Mouse (Mus musculus) T-helper 2 cell (primary cell): ENCODE results near the gene Camkmt.

ENCODE experiments used
- in situ Hi-C: fragments of 300-600 bp; cut with MboI, MseI; formaldehyde crosslinking; loops from one replicate; pipeline ENCODE4 v1.15.1; 2025; ENCODE audit warnings: high pct_unique_total_duplicates

Camkmt gene

DNA sequence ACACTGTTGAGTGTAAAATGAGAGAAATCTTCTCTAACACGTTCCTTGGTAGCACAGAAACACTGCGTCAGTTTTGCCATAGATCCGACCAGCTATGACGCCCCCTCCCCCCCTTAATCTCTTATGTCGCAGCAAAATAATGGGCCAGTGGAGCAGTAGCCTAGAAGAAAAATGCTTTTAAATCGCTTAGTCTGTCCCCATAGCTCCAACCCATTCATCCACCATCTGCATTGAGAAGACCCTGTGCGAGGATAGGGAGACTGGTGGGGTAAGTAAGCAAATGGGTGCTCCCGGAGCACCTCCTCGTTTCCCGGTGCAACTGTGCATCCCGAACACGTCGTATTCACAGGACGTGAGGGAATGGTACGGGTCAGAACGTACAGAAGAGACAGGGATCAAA is 731 bp upstream of the Camkmt start:
- in situ Hi-C loops, result no loop called here

DNA sequence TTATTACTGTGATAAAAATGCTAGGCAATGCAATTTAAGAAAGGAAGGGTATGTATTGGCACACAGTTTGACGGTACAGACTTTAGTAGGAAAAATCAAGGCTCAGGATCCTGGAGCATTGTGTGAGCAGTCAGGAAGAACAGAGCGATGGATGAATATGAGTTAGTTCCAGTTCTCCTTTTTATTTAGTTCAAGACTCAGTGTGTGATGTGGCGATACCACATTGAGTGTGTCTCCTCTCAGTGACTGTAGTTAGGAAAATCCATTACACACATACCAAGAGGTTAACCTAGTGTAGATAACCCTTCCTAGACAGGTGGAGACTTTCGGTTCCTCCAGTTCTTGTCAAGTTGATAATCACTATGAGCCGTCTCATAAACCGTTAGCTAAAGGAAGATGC is 1.4 kb downstream of the Camkmt start:
- in situ Hi-C loops, result no loop called here

DNA sequence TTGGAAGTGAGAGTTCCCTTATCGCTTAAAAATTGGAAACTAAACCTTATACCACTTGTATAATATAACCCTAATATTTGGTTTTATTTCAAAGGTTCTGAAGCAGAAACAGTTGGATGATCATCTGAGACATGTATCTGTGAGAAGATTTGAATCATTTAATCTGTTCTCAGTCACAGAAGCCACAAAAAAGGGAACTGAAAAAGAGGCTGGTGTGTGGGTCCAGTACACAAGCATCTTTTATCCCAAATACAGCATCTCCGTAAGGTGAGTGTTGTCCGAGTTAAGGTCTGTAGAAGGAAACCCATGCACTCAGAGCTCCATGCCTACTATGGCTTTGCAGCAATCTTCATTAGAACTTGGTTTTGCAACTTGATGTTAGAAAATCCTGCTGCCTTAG is 6.0 kb downstream of the Camkmt start:
- in situ Hi-C loops, result no loop called here

DNA sequence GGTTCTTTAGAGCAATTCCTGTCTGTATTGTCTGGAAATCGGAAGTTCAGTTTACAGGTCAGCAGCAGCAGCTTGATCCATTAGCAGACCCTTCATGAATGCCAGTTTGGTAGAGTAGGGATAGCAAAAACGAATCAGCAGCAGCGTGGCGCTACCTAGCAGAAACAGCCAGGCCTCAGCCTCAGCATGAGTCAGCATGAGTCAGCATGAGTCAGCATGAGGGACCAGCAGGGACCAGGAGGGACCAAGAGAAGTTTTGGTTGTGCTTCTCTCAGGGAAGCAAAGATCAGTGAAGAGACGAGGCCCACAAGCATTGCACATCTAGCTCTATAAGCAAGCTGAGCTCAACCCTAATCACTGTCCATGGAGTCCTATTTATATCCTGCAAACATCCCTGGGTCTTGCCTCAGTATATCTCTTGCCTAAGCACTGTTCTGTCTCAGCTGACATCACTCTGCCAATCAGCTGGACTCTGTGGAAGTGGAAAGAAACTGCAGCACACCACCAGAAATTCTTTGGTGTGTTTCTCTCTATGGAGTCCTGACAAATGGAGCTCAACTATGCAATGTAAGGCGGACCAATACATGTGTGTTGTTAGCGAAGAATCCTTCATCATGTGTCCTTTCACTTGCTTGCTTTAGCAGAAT is 8.4 kb downstream of the Camkmt start:
- in situ Hi-C loops, result no loop called here

DNA sequence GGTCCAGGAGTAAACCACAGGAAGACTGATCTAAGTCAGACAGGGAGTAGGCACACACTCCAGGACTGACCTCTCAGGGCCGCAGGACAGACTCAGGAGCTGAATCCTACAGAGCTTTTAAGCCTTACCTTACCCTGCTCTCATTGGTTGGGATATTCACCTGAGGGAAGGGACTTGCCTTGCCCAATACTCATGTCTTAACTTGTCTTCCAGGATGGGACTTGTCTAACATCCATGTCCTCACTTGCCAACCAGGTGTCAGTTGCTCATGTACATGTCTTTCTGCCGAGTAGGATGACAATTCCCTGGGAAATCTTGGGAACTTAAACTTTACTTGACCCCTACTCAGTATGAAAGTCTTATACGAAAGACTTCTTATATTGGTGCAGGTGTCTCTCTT is 9.9 kb downstream of the Camkmt start:
- in situ Hi-C loops, result loop anchor here (5.0 kb wide), 1 partner anchor 58 kb away; no protein-coding TSS in a partner anchor

DNA sequence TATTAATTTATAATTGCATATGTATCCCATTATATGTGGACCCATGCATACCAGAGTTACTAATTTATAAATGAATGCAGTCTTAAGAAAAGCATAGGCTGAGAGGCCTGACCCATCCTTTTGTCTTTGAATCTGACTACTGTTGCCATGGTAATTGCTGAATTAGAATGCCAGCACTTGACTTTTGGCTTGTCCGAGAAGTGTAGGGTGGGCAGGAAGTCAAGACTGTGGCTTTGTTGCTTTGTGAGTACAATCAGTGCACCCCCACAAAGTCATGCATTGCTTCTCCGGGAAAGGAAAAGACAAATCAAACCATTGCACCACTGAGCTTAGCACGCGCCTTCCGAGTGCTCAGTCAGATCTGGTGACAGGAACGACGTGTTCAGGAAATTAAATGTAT is 11.4 kb downstream of the Camkmt start:
- in situ Hi-C loops, result loop anchor here (5.0 kb wide), 1 partner anchor 59 kb away; no protein-coding TSS in a partner anchor

DNA sequence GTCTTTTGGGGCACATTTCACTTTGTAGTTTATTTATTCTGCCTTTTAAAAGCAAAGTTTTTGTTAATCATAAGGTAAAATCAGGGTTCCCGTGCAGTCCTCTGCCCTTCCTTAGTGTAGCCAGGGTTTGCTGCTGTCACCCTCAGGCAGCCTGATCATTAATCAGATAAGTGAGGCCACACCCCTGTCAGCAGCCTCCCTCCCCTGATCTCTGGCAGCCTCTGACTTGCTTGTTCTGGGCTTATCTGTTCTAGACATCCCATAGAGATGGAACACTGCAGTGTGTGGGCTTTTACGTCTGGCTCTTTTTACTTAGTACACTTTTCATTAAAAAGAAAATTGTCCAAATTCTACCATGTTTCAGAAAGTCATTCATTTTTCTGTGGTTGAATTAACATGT is 13.0 kb downstream of the Camkmt start:
- in situ Hi-C loops, result loop anchor here (5.0 kb wide), 1 partner anchor 61 kb away; no protein-coding TSS in a partner anchor

DNA sequence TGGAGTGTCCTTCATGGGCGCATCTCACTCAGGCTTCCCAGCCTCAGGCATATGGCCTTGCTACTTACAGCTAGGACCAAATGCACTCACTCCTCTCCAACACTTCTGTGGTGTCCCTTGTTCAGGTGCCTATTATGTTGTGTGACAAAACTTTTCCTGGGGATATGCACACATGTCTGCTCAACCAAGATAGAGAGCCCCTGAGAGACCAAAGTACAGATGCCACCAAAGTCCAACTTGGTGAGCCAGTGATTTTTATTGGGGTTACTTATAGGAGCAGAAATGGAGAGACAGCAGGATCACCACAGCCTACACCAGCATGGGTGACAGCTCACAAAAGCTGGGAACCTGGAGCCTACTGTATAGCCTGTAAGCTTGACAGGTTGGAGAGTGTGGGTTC is 20.3 kb downstream of the Camkmt start:
- in situ Hi-C loops, result no loop called here

DNA sequence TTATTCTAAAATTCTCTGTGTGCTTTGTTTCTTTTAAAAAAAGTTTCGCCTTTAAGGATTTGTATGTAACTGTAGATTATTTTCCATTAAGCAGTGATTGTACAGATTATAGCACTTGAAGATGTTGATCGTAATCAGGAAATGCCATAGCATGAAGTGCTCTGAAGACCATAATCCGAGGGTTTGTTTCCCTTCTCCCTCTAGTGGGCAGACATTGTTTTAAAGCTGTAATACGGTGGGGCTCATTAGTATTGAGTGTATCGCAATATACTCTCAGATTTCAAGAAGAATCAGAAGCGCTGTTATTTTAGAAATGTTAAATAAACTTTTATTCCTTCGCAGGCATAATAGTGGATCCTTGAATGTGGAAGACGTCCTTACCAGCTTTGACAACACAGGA is 23.1 kb downstream of the Camkmt start:
- in situ Hi-C loops, result no loop called here

DNA sequence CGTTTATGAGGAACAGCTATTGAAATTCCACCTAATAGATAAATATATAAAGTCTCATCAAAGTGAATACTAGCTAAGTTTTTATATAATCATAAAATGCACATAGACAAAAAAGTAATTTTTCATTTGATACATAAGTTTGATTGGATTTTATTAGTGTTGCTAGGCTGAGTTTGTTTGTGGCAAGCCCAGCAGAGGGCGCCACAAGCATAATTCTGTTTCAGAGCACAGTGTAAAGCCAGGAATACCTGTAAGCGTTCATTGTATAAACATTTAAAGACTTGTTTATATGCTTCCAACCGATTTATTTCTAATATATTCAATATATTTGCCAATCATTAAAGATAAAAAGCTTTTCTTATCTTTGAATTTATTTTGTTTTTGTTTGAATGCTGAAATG is 26.3 kb downstream of the Camkmt start:
- in situ Hi-C loops, result loop anchor here (5.0 kb wide), 1 partner anchor 516 kb away; no protein-coding TSS in a partner anchor

DNA sequence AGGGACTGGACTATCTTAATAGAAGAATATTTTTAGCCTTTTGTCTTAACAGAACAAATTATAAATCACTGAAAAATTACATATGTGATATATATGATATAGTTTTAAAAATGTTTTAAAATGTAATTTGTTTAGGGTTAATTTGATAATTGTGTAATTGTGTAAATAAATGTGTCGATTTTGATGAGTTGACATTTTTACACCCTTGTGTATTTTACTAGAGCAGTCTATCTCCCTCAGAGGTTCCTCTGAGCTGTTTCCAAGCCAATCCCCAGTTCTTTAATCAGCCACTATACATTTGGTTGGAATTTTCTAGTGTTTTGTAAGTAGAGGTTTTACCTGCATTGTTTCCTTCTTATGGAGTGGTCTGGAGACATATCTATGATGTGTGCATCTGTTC is 48.0 kb downstream of the Camkmt start:
- in situ Hi-C loops, result no loop called here

DNA sequence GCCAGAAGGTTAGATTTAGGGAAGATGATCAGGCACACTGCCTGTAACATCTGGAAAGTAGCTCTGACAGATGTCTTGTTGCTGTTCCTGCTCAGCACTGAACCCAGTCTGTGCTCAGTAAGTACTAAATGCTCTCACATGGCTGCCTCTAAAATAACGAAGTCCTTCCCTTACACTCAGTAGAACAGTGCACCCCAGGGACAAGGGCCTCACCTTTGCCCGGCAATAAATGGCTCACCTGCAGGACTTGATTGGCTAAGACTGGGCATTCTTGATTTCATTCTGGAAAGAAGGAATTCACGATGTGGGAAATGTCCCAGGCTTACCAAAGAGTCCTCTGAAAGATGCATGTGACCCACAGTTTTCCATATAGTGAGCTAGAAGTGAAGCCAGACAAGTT is 51.3 kb downstream of the Camkmt start:
- in situ Hi-C loops, result no loop called here

DNA sequence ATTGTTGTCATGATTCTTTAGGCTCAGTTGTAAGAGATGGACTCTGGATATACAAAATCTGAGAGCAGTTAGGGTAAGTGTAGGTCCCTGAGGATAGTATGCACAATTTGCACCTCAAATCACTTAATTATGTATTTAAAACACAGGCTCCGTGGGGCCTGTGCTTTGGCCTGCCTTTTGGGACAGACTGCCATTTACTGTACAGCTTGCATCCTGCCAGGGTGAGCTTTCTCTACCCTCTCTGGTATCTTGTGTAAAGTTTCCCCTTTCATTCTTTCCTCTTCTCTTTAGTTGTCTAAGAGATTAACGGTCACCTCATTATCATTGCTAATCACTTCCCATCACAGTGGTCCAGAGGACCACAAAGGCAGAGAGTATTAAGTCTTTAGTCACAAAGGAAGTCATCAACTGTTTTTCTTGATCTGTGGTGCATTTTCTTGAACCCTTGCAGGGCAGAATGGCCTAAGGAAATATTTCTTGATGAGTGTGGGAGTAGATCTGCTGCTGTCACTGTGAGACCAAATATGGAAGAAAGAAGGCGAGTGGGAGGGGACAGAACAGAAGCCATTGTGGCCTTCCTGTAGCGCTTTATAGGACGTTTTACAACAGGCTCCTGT is 52.3 kb downstream of the Camkmt start:
- in situ Hi-C loops, result no loop called here

DNA sequence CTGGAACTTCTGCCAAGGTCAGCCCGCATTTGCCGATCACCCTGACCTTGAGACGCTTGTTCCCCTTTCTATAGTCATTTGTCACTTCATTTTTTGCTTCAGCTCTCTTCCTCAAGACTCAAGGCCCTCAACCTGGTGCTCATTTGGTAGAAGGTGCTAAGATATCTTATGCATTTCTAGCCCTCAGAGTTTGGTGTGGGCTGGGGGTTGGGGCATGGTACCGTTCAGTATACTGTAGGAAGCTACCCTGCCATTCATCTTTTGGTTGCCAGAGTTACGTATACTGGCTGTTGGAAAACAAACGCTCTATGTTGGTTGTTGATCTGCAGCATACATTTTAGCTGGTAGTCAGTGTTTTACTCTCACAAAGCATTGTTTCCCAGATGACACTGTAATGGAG is 53.8 kb downstream of the Camkmt start:
- in situ Hi-C loops, result no loop called here

DNA sequence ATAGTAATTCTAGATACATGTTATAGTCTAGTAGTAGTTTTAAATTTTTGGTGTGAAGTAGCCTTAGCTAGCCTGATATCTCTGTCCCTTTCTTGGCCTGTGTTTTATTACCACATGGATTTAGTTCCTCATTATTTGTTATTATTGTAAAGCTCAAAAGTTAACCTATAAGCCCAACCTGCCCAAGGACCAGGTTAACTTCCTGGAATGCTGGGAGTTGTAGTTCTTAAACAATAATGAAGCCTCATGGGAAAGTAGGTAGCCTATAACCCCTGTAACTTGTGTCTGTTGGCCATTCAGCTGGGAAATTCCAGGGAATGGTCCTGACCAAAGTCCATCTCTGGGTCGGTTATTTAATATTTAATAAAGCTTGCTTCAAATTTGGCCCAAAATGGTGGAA is 58.0 kb downstream of the Camkmt start:
- in situ Hi-C loops, result no loop called here

DNA sequence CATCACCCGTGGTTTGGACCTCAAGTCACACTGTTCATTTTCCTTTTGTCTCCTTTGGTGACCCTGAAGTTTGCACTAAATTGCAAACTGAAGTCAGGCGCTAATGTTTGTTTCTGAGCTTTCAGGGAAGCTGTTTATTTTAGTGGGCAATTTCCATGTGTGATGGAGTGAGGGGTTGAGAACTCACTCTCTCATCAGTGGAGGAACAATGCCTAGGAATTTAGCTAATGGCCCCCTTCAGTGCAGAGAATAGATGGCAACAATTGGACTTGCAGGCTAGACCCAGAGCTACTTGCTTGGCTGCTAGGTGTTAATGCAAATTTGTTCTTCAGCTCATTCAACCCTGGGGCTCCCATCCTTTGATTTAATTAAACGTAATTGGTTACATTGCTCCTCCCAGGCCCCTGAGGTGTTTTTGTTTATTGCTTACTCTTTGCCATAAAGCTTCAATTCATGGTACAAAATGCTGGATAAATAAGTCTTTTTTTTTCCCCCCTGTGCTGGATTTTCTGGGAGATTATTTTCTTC is 58.9 kb downstream of the Camkmt start:
- in situ Hi-C loops, result no loop called here

DNA sequence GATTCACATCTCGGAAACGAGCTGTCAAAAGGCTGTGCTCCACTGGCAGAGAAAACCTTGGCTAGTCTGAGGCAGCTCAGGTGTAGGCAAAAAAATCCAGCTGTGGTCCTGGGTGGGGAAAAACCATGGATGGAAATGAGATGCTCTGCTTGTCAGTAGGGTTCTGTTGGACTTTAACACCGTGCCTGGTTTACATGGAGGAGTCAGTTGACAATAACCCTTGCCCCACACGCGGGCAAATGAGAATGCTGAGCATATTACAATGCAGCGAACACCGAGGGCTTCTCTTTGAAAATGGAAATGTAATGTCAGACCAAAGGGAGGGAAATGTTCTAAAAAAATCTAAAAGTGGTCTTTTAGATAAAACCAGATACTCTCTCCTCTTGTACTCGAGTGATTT is 60.9 kb downstream of the Camkmt start:
- in situ Hi-C loops, result no loop called here

DNA sequence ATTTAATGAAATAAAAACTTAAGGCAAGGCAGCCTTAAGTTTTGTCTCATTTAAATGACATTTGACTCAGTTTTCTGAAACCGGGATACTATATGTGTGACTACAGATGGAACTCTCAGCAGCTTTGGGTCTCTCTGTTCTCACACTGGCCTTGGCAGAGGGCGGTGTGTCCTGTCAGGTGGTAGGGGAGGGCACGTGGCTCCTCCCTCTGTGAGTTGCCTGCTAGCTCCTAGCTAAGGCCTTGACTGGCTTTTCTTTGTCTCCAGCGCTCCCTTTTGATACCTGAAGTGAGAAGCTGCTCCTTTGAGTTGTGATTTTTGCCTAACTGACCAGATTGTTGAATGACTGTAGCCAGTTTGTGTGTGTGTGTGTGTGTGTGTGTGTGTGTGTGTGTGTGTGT is 67.8 kb downstream of the Camkmt start:
- in situ Hi-C loops, result no loop called here

DNA sequence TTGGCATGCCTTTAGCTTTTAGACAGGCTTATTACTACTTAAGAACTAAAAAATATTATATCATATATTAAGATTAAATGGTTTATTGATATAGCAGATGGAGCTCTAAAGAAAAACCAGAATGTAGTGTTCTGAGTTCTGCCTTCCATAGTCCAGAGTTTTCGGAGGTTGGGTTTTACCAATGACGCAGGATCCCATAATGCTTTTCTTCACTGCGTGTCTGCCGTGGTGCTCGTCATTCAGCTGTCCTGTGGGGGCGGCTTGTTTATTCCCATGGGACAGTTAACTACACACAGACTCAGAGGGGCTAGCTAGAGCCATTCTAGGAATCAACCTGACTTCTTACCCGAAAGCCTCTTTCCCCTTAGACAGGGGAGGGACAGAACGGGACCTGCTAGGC is 69.2 kb downstream of the Camkmt start:
- in situ Hi-C loops, result no loop called here

DNA sequence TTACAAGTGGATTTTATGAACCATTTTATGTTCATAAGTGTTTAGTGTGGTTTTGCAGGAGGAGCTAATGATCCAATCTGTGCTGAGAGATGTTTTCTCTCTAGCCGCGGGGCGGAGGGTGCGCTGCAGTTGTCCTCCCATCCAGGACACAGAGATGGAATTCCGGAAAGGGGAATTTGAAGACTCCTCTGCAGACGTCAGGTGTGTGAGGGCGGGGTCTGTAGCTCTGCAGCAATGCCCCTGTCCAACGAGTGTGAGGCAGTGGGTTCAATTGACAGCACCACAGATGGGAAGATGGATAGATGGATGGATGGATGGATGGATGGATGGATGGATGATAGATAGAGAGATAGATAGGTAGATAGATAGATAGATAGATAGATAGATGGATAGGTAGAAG is 70.4 kb downstream of the Camkmt start:
- in situ Hi-C loops, result no loop called here

DNA sequence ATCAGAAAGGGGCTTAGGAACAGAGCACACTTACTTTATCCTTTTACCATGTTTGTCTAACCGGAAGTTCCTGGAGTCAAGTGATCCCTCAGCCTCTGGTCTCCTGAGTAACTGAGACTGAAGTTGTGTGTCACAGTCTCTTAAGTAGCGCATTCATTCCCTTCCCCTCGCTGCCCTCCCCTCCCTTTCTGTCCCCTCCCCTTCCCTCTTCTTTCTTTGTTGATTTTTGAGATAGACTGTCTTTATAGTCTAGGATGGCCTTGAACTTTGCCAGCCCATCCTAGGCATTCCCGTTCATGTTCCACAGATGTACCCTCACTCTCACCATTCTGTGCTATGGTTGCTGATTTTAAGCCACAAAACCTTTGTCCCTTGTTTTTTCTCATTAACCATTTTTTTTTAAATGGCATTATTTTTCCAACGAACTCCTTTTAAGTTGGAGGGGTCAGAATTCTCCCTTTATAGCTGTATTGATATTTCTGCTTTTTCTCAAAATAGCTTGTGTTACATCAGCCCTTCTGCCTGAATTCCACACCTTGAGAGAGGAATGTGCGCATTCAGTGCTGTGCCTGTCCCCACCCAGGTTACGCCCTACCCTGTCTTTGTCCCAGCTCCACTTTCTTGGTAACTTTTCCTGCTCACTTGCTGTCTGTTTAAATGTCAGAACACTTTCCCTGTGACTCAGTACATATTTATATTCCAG is 72.4 kb downstream of the Camkmt start:
- in situ Hi-C loops, result no loop called here

DNA sequence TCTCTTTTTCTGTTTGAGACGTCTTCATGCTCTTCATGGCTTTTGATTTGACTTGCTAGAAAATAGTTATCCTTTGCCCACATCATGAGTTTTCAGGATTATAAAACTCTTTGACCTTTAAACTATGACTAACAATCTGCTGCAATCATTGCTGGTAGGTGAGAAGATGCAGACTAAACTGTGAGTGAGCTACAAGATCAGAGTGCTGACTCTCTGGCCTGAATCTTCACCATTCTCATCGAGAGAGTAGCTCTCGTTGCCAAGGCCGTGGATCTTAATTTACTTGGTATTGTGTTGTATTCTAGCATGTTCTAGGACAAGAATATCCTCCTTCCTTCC is 72.9 kb downstream of the Camkmt start:
- in situ Hi-C loops, result no loop called here

DNA sequence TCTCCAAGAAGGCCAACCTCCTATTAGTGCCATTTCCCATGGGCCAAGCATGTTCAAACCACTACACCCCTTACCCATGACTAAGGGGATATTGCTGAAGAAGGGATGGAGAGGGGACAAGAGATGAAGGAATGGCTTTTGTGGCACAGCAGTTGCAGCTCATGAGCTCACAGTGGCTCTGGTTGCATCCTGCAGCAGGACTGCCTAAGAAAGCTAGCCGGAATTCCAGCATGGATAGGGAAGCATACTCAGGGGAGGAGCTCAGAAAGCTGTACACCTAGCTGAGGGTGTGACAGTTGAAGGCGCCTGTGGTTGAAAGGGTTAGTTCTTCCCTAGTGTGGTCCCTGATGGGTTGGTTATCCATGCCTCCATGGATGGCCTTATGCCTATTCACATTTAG is 78.4 kb downstream of the Camkmt start:
- in situ Hi-C loops, result no loop called here
